Mouse (Mus musculus): ENCODE results near the gene Abcd3. TPM values are rescaled to one million over a fixed set of nuclear protein-coding genes. Genes with fewer than 3 reads are reported as not detected.

The Abcd3 gene
- polyA plus RNA-seq, 1 experiment from 2014 or later, result 84.8 TPM

- Histone ChIP-seq H3K9me3 (ENCODE audit: control insufficient read depth, low read length) (no peaks in the 10 kb centered on the region), H3K27me3 (ENCODE audit: control insufficient read depth, insufficient read depth, low read length) (no peaks in the 10 kb centered on the region), H3K27ac (no peak overlapping the region), H3K4me3 (replicated peaks; ENCODE audit: low read length) (no peak overlapping the region), H3K36me3 (replicated peaks; ENCODE audit: control insufficient read depth, insufficient read depth) (no peaks in the 10 kb centered on the region), H3K4me1 (replicated peaks; ENCODE audit: control insufficient read depth, insufficient read depth, low read length) (no peaks in the 10 kb centered on the region), H3K4me2 (replicated peaks) (no peak overlapping the region), H3K9ac (no peak overlapping the region)
- 82% methylated on average over 3 of the region's 3 CpGs for WGBS
- ATAC-seq (ENCODE audit: low FRiP score) (no peak), DNase-seq (ENCODE audit: low spot score) (no peak)
Observed at GRCm38 (mm10) chr3:121844013-121844412, 28.9 kb upstream of the Abcd3 start.

- WGBS, result 93% methylated on average over 5 of the region's 5 CpGs
- no peak for ATAC-seq (ENCODE audit: low FRiP score)
- Histone ChIP-seq H3K27ac (no peak overlapping the region), H3K4me3 (replicated peaks; ENCODE audit: low read length) (no peak overlapping the region), H3K4me2 (replicated peaks) (no peak overlapping the region), H3K4me1 (replicated peaks; ENCODE audit: control insufficient read depth, insufficient read depth, low read length) (no peaks in the 10 kb centered on the region), H3K9ac (no peak overlapping the region), H3K9me3 (ENCODE audit: control insufficient read depth, low read length) (no peaks in the 10 kb centered on the region), H3K36me3 (replicated peaks; ENCODE audit: control insufficient read depth, insufficient read depth) (no peaks in the 10 kb centered on the region), H3K27me3 (ENCODE audit: control insufficient read depth, insufficient read depth, low read length) (no peaks in the 10 kb centered on the region)
- DNase-seq (ENCODE audit: low spot score), result no peak
Observed at GRCm38 (mm10) chr3:121843254-121843653, 28.2 kb upstream of the Abcd3 start.

- no peak for ATAC-seq (ENCODE audit: low FRiP score)
- H3K4me2 ChIP-seq (replicated peaks), result no peak overlapping the region
- no peaks in the 10 kb centered on the region for H3K36me3 ChIP-seq (replicated peaks; ENCODE audit: control insufficient read depth, insufficient read depth)
- WGBS, result 82% methylated on average over 7 of the region's 7 CpGs
- H3K4me1 ChIP-seq (replicated peaks; ENCODE audit: control insufficient read depth, insufficient read depth, low read length), result no peaks in the 10 kb centered on the region
- no peaks in the 10 kb centered on the region for H3K9me3 ChIP-seq (ENCODE audit: control insufficient read depth, low read length)
- DNase-seq (ENCODE audit: low spot score), result no peak
- no peak overlapping the region for H3K27ac ChIP-seq
- no peak overlapping the region for H3K4me3 ChIP-seq (replicated peaks; ENCODE audit: low read length)
- no peaks in the 10 kb centered on the region for H3K27me3 ChIP-seq (ENCODE audit: control insufficient read depth, insufficient read depth, low read length)
- H3K9ac ChIP-seq, result no peak overlapping the region
Observed at GRCm38 (mm10) chr3:121842306-121842860, 27.3 kb upstream of the Abcd3 start.

GRCm38 (mm10) chr3:121841412-121842014 is 26.4 kb upstream of the Abcd3 start:
- WGBS, result 79% methylated on average over 9 of the region's 9 CpGs
- Histone ChIP-seq H3K27ac (no peak overlapping the region), H3K36me3 (replicated peaks; ENCODE audit: control insufficient read depth, insufficient read depth) (no peaks in the 10 kb centered on the region), H3K4me3 (replicated peaks; ENCODE audit: low read length) (no peak overlapping the region), H3K9ac (no peak overlapping the region), H3K4me2 (replicated peaks) (no peak overlapping the region), H3K4me1 (replicated peaks; ENCODE audit: control insufficient read depth, insufficient read depth, low read length) (no peaks in the 10 kb centered on the region), H3K27me3 (ENCODE audit: control insufficient read depth, insufficient read depth, low read length) (no peaks in the 10 kb centered on the region), H3K9me3 (ENCODE audit: control insufficient read depth, low read length) (no peaks in the 10 kb centered on the region)
- DNase-seq (ENCODE audit: low spot score), result no peak
- ATAC-seq (ENCODE audit: low FRiP score), result no peak

- Histone ChIP-seq H3K27me3 (ENCODE audit: control insufficient read depth, insufficient read depth, low read length) (no peaks in the 10 kb centered on the region), H3K27ac (no peak overlapping the region), H3K4me3 (replicated peaks; ENCODE audit: low read length) (no peak overlapping the region), H3K9me3 (ENCODE audit: control insufficient read depth, low read length) (no peaks in the 10 kb centered on the region), H3K4me1 (replicated peaks; ENCODE audit: control insufficient read depth, insufficient read depth, low read length) (no peaks in the 10 kb centered on the region), H3K9ac (no peak overlapping the region), H3K36me3 (replicated peaks; ENCODE audit: control insufficient read depth, insufficient read depth) (no peaks in the 10 kb centered on the region), H3K4me2 (replicated peaks) (no peak overlapping the region)
- 97% methylated on average over 8 of the region's 8 CpGs for WGBS
- ATAC-seq (ENCODE audit: low FRiP score) (no peak), DNase-seq (ENCODE audit: low spot score) (no peak)
Observed at GRCm38 (mm10) chr3:121840351-121840750, 25.2 kb upstream of the Abcd3 start.

GRCm38 (mm10) chr3:121834732-121835131 is 19.6 kb upstream of the Abcd3 start:
- DNase-seq (ENCODE audit: low spot score) (no peak), ATAC-seq (ENCODE audit: low FRiP score) (no peak)
- H3K4me1 ChIP-seq (replicated peaks; ENCODE audit: control insufficient read depth, insufficient read depth, low read length), result no peaks in the 10 kb centered on the region
- H3K4me2 ChIP-seq (replicated peaks), result no peak overlapping the region
- H3K9ac ChIP-seq, result no peak overlapping the region
- WGBS, result 88% methylated on average over 2 of the region's 2 CpGs
- H3K9me3 ChIP-seq (ENCODE audit: control insufficient read depth, low read length), result no peaks in the 10 kb centered on the region
- no peaks in the 10 kb centered on the region for H3K27me3 ChIP-seq (ENCODE audit: control insufficient read depth, insufficient read depth, low read length)
- no peaks in the 10 kb centered on the region for H3K36me3 ChIP-seq (replicated peaks; ENCODE audit: control insufficient read depth, insufficient read depth)
- no peak overlapping the region for H3K4me3 ChIP-seq (replicated peaks; ENCODE audit: low read length)
- no peak overlapping the region for H3K27ac ChIP-seq

- no peaks in the 10 kb centered on the region for H3K4me1 ChIP-seq (replicated peaks; ENCODE audit: control insufficient read depth, insufficient read depth, low read length)
- 89% methylated on average over 4 of the region's 4 CpGs for WGBS
- no peak overlapping the region for H3K4me3 ChIP-seq (replicated peaks; ENCODE audit: low read length)
- H3K9ac ChIP-seq, result no peak overlapping the region
- H3K36me3 ChIP-seq (replicated peaks; ENCODE audit: control insufficient read depth, insufficient read depth), result no peaks in the 10 kb centered on the region
- H3K9me3 ChIP-seq (ENCODE audit: control insufficient read depth, low read length), result no peaks in the 10 kb centered on the region
- no peaks in the 10 kb centered on the region for H3K27me3 ChIP-seq (ENCODE audit: control insufficient read depth, insufficient read depth, low read length)
- H3K27ac ChIP-seq, result no peak overlapping the region
- no peak for ATAC-seq (ENCODE audit: low FRiP score)
- no peak overlapping the region for H3K4me2 ChIP-seq (replicated peaks)
- DNase-seq (ENCODE audit: low spot score), result no peak
Observed at GRCm38 (mm10) chr3:121834250-121834649, 19.1 kb upstream of the Abcd3 start.

- WGBS, result 74% methylated on average over 1 of the region's 1 CpGs
- no peak overlapping the region for H3K4me2 ChIP-seq (replicated peaks)
- DNase-seq (ENCODE audit: low spot score) (no peak), ATAC-seq (ENCODE audit: low FRiP score) (no peak)
- no peaks in the 10 kb centered on the region for H3K36me3 ChIP-seq (replicated peaks; ENCODE audit: control insufficient read depth, insufficient read depth)
- no peaks in the 10 kb centered on the region for H3K4me1 ChIP-seq (replicated peaks; ENCODE audit: control insufficient read depth, insufficient read depth, low read length)
- H3K9me3 ChIP-seq (ENCODE audit: control insufficient read depth, low read length), result no peaks in the 10 kb centered on the region
- no peak overlapping the region for H3K4me3 ChIP-seq (replicated peaks; ENCODE audit: low read length)
- H3K27me3 ChIP-seq (ENCODE audit: control insufficient read depth, insufficient read depth, low read length), result no peaks in the 10 kb centered on the region
- H3K27ac ChIP-seq, result no peak overlapping the region
- no peak overlapping the region for H3K9ac ChIP-seq
Observed at GRCm38 (mm10) chr3:121825092-121825491, 10.0 kb upstream of the Abcd3 start.

- Histone ChIP-seq H3K9ac (no peak overlapping the region), H3K4me2 (replicated peaks) (no peak overlapping the region), H3K9me3 (ENCODE audit: control insufficient read depth, low read length) (no peaks in the 10 kb centered on the region), H3K36me3 (replicated peaks; ENCODE audit: control insufficient read depth, insufficient read depth) (no peaks in the 10 kb centered on the region), H3K27ac (no peak overlapping the region), H3K4me3 (replicated peaks; ENCODE audit: low read length) (no peak overlapping the region), H3K4me1 (replicated peaks; ENCODE audit: control insufficient read depth, insufficient read depth, low read length) (no peaks in the 10 kb centered on the region), H3K27me3 (ENCODE audit: control insufficient read depth, insufficient read depth, low read length) (no peaks in the 10 kb centered on the region)
- no peak for DNase-seq (ENCODE audit: low spot score)
- ATAC-seq (ENCODE audit: low FRiP score), result no peak
- 95% methylated on average over 1 of the region's 1 CpGs for WGBS
Observed at GRCm38 (mm10) chr3:121824319-121824718, 9.2 kb upstream of the Abcd3 start.

GRCm38 (mm10) chr3:121822643-121823042 is 7.5 kb upstream of the Abcd3 start:
- Histone ChIP-seq H3K9me3 (ENCODE audit: control insufficient read depth, low read length) (no peaks in the 10 kb centered on the region), H3K27me3 (ENCODE audit: control insufficient read depth, insufficient read depth, low read length) (no peaks in the 10 kb centered on the region), H3K9ac (no peak overlapping the region), H3K4me3 (replicated peaks; ENCODE audit: low read length) (no peak overlapping the region), H3K36me3 (replicated peaks; ENCODE audit: control insufficient read depth, insufficient read depth) (no peaks in the 10 kb centered on the region), H3K4me2 (replicated peaks) (no peak overlapping the region), H3K4me1 (replicated peaks; ENCODE audit: control insufficient read depth, insufficient read depth, low read length) (no peaks in the 10 kb centered on the region), H3K27ac (no peak overlapping the region)
- DNase-seq (ENCODE audit: low spot score) (no peak), ATAC-seq (ENCODE audit: low FRiP score) (no peak)
- WGBS, result 85% methylated on average over 5 of the region's 5 CpGs
